Mouse (Mus musculus) ES-Bruce4 (cell line): ENCODE measurements at regions not wholly inside any gene's neighbourhood (a gene's known extent, or its start where the extent isn't known, plus 50 kb on each side); places are given as distances from the start of the nearest gene placed in this dataset.
A peak's percentile ranks its signal among the peaks of the same experiment; 100 is the strongest.

Experiments used
- H3K27ac ChIP-seq: 2 replicates; pipeline ENCODE4 v1.5.1; 2012; ENCODE audit warnings: low read length, inconsistent platforms; ENCODE audit not compliant: insufficient read depth
- H3K27me3 ChIP-seq: 2 replicates; pipeline ENCODE4 v1.6.1; 2012; ENCODE audit warnings: mild to moderate bottlenecking, low read length, inconsistent platforms; ENCODE audit not compliant: control insufficient read depth, poor library complexity, insufficient read depth, severe bottlenecking
- H3K36me3 ChIP-seq: 2 replicates; pipeline ENCODE4 v1.6.1; 2012; ENCODE audit warnings: inconsistent platforms, mild to moderate bottlenecking, low read length, moderate library complexity; ENCODE audit not compliant: control insufficient read depth, poor library complexity, insufficient read depth, severe bottlenecking
- H3K4me1 ChIP-seq: one replicate; pipeline ENCODE4 v1.8.1; 2011; ENCODE audit warnings: low read length; ENCODE audit not compliant: control insufficient read depth, insufficient read depth
- H3K4me3 ChIP-seq: 2 replicates; pipeline ENCODE4 v1.5.1; 2011; ENCODE audit warnings: low read depth, mild to moderate bottlenecking, low read length
- H3K9ac ChIP-seq: 2 replicates; pipeline ENCODE4 v1.6.1; 2012; ENCODE audit warnings: low read depth, mild to moderate bottlenecking, inconsistent platforms; ENCODE audit not compliant: poor library complexity, severe bottlenecking
- H3K9me3 ChIP-seq: replicated peaks from 2 replicates; pipeline ENCODE4 v1.6.1; 2012; ENCODE audit warnings: mild to moderate bottlenecking, low read length, inconsistent platforms; ENCODE audit not compliant: control insufficient read depth, poor library complexity, insufficient read depth, severe bottlenecking
- CTCF ChIP-seq: IDR thresholded peaks from one replicate; pipeline ENCODE4 v1.8.1; 2011; ENCODE audit warnings: low read depth, low read length
- EP300 ChIP-seq: IDR thresholded peaks from 2 replicates; pipeline ENCODE4 v1.6.1; 2011; ENCODE audit warnings: low read depth, low read length; ENCODE audit not compliant: insufficient read depth
- POLR2A ChIP-seq: IDR thresholded peaks from one replicate; pipeline ENCODE4 v1.8.1; 2011; ENCODE audit warnings: low read length; ENCODE audit not compliant: insufficient read depth

DNA sequence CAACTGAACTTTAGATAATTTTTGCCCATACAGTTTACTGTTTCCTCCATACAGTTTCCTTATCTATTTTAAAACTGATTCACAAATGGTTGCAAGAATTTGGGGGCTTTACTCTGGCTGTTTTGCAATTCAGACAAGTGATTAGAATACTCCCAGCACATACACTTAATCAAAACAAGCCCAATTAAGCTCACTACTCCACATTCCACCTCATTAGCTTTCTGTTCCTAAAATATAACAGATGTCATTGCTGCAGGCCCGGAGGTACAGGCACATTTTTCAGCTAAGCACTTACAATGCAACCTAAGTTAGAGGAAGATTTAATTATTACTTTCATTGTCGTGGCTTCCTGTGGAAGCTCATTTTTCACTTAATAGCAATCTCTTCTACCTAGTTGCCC is 526.9 kb upstream of the Apob start:
- Histone ChIP-seq H3K9ac (no peak overlapping the region), H3K9me3 (no peaks in the 10 kb centered on the region), H3K4me1 (no peaks in the 10 kb centered on the region), H3K36me3 (no peaks in the 10 kb centered on the region), H3K27ac (no peak overlapping the region), H3K4me3 (no peak overlapping the region), H3K27me3 (no peaks in the 10 kb centered on the region)
- no peak for TF ChIP-seq CTCF
- TF ChIP-seq POLR2A, result no peak
- no peak for TF ChIP-seq EP300

DNA sequence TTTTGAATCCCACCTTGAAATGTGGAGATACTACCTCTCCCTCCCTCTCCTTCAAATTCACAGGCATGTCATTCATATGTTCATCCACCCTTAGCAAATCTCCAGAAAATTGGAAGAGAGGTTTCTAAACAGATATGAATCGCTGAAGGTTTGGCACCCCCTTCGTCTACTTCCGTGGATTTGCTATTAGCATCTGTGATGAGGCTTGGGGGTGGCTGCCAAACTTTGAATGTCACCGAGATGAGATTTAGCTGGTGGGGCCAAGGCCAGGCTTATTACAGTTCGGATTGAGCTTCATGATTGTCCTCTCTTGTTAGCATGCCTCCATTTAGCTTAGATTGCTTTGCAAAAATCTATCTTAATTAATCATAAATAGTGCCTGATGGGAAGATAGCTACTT is 520.4 kb upstream of the Apob start:
- Histone ChIP-seq H3K9ac (no peak overlapping the region), H3K9me3 (no peaks in the 10 kb centered on the region), H3K4me1 (no peaks in the 10 kb centered on the region), H3K27ac (no peak overlapping the region), H3K27me3 (no peaks in the 10 kb centered on the region), H3K36me3 (no peaks in the 10 kb centered on the region), H3K4me3 (no peak overlapping the region)
- TF ChIP-seq CTCF (no peak), POLR2A (no peak), EP300 (no peak)

DNA sequence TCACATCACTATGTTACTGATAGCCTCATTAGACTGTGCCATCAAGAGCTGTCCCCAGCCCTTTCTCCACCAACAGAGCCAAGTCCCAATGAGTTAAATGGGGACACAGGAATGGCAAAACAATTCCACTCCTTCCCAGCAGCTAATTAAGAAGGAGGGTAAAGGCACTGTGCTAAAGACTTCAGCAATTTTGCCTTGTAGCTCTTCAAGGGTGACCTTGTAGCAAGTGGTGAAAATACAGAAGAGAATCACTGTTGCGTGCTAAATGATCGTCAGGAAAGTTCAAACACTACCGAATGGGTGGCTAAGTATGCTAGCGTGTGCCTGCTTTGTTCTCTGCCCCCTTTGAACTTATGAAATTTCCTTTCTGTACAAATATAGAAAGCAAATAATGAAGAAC is 519.9 kb upstream of the Apob start:
- Histone ChIP-seq H3K9me3 (no peaks in the 10 kb centered on the region), H3K4me3 (no peak overlapping the region), H3K9ac (no peak overlapping the region), H3K27ac (no peak overlapping the region), H3K36me3 (no peaks in the 10 kb centered on the region), H3K27me3 (no peaks in the 10 kb centered on the region), H3K4me1 (no peaks in the 10 kb centered on the region)
- TF ChIP-seq EP300 (no peak), CTCF (no peak)

DNA sequence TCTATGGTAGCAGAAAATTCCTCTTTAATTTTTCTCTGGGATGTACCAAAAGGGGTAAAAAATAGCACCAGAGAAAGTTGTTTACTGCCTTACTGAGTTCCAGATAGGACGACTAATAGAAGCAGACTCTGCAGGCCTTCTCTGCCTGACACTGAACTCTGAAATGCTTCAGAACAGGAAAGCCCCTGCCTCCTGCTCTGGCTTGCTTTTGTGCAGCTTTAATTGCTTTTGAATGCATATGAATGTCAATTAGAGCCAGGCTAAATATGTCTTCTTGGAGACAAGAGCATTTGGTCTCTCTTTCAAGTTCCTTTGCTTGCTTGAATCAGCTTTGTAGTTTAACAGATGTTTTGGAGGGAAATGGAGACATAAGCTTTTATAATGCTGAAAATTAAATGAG is 512.5 kb upstream of the Apob start:
- H3K27me3 ChIP-seq, result no peaks in the 10 kb centered on the region
- H3K9ac ChIP-seq, result no peak overlapping the region
- H3K27ac ChIP-seq, result no peak overlapping the region
- no peaks in the 10 kb centered on the region for H3K36me3 ChIP-seq
- no peak overlapping the region for H3K4me3 ChIP-seq
- H3K9me3 ChIP-seq, result no peaks in the 10 kb centered on the region
- TF ChIP-seq CTCF (no peak), POLR2A (no peak), EP300 (no peak)
- no peaks in the 10 kb centered on the region for H3K4me1 ChIP-seq

DNA sequence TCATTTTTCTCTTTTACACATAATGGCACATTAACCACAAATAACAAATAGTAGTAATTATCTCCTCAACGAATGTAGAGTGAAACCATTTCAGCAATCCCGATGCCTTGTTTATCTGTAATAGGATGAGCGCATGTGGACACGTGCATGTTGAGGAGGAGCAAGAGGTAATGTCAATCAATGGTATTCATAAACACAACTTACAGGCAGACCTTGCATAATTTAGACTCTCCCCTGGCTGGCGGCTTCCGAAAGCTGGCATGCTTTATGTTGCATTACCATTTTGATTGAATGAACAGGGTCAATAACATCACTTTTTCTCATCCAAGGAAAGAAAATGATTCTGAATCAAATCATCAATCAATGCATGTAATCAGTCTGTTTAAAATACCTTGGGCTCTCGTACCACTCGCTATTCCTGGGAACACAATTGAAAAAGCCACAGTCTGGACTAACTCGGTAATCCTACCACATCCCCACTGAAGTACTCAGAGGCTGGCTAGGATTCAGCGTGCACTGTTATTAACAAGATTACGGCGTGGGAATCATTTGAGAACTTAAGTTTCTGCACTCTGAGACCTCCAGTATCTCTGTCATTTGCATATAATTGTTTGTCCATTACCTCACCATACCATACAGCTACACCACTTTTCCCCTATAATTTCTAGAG is 464.7 kb upstream of the Apob start:
- Histone ChIP-seq H3K4me1 (no peaks in the 10 kb centered on the region), H3K9ac (no peak overlapping the region), H3K36me3 (no peaks in the 10 kb centered on the region), H3K27me3 (no peaks in the 10 kb centered on the region), H3K27ac (no peak overlapping the region), H3K9me3 (no peaks in the 10 kb centered on the region), H3K4me3 (no peak overlapping the region)
- TF ChIP-seq CTCF, result no peak
- no peak for TF ChIP-seq EP300
- TF ChIP-seq POLR2A, result no peak

DNA sequence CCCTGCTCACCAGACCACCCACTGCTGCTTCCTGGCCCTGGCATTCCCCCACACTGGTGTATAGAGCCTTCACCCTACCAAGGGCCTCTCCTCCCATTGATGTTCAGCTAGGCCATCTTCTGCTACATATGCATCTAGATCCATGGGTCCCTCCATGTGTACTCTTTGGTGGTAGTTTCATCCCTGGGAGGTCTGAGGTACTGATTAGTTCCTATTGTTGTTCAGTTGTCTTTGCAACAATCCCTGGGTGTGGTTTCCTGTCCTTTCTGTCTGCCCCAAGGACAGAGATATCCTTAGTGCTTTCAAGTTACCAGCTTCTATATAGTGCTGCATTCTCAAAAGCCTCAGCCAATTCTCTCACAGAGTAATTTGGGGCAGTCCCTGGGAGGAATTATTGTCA is 440.1 kb upstream of the Apob start:
- H3K27ac ChIP-seq, result peak overlapping the region; percentile 36; the same call in 1 of the 2 replicates
- no peak overlapping the region for H3K9ac ChIP-seq
- no peaks in the 10 kb centered on the region for H3K36me3 ChIP-seq
- peaks cover 7% of the 10 kb centered on the region for H3K4me1 ChIP-seq
- TF ChIP-seq POLR2A, result no peak
- TF ChIP-seq EP300, result peak; percentile 52; the same call in 1 of the 2 replicates
- TF ChIP-seq CTCF, result no peak
- H3K9me3 ChIP-seq, result no peaks in the 10 kb centered on the region
- no peak overlapping the region for H3K4me3 ChIP-seq
- no peaks in the 10 kb centered on the region for H3K27me3 ChIP-seq
